Mouse (Mus musculus): ENCODE results near the gene Spata18.

Spata18 gene

DNA sequence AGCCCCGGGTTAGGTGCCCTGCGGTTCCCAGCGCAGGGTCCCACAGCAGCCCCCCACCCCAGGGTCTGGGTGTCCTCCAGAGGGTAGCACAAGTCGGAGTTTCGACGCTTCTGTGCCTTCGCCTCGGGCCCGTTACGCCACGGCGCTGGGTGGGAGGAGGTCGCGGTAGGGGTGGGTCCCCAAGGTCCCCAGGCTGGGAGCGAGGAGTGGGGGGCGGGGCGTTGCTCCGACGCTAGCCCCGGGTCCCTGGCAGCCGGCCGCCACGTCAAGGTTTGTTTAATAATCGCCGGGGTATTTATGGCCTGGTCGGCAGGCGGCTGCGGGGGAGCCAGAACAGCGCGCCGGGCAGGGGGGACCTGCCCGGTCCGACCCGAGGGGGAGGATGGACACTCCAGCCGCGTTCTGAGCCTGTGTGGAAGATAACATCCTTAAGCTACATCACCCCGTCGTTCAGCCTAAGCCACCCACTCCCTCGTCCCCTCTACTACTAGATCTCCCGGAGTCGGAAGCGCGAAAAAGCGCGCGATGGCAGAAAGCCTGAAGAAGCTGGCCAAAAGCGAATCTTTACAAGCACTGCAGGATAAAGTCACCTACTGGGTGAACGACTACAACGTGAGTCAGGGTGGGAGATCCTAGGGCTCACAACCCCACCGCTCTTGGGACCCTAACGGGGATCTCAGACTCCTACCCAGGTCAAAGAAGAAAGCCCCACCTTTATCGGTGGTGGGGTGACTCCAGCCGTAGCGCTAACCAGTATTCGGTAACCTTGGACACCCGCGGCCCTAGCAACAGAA lies at the start of gene Spata18:
TSS of gene Spata18 (plus strand) at position 319 of the 794 bp plus-strand sequence.
- DNase-seq (ENCODE audit: low read depth, low spot score), result no peak

DNA sequence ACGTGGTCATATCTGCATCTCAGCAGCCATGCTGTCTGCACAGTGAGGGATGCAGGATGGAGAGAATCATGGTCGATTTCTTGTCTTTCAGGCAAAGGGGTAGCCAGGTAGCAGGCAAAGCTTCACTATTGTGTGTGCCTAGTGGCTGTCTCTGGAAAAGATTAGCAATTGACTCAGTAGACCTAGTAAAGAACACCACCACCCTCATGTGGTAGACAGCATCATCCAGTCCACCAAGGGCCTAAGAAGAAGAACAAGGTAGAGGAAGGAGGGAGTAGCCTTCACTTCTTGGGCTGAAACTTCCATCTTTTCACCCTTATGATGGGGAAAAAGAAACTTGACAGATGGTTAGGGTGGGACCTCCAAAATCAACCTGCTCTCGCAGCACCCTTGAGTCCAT lies 48.3 kb upstream of the Spata18 start:
- DNase-seq (ENCODE audit: low read depth, low spot score), result no peak

DNA sequence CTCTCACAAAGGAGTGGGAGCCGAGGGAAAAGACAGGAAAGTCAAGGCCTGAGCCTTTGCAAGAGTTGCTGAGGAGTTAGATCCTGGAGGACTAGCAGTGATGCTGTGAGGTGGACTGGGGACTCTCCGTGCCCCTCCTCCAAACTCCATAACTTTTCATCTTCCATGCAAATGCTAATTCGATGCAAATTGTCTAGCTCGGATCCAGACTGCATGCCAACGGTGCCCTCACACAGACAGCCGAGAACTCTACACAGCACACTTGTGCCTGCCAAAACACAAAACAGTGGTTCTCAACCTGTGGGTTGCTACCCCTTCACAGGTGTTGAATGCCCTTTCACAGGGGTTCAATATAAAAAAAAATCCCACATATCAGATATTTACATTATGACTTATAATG lies 46.6 kb upstream of the Spata18 start:
- no peak for DNase-seq (ENCODE audit: low read depth, low spot score)

DNA sequence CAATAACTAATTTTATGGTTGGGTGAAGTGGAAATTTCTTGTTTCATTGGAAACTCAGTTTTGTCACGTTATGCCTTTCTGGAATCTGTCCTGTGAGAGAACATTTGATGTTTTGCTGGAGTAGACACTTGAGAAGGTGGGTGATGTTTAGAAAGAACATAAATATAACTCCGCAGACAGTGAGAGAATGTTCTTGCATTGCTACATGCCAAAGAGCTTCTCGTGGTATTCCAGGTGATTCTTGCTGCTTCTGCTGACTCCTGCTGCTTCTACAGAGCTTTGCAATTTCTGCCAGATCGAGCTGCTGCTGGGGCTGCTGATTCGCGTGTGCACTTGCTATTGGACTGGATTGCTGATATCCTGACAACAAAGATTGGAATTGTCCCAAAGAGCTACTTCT lies 46.2 kb upstream of the Spata18 start:
- DNase-seq (ENCODE audit: low read depth, low spot score), result no peak

DNA sequence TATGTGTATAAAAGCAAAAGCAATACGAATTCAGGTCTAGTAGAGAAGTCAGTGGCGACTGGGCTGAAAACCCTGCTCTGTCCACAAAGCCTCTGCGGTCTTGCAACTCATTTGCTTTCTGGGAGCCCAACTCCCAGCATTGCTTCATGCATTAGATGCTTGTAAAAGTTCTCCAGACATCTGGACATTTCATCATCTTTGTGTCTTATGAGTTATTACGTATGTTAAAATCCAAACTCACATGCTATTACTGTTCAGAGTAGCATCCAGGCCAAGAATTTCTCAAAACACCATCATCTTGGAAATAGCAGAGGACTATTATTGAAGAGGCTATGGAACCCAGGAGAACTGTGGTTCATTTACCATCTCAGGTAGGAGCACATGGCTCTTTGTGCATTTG lies 40.1 kb upstream of the Spata18 start:
- no peak for DNase-seq (ENCODE audit: low read depth, low spot score)

DNA sequence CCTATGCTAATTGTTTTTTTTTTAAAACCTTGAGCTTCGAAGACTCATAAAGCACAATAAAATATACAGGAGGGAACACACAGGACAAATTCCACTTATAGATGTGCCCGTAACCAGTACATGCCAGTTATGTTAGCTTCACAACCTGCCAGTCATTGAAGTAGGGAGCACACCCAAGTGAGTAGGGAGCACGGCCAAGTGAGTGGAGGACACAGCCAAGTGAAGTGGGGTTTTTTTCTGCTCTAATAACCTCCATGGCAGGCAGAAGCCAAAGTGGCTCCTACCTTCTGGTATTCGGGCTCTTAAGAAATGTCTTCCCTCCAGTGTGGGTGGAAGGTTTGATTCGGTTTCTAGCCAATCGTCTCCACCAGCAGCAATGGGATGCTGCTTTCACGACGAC lies 37.9 kb upstream of the Spata18 start:
- DNase-seq (ENCODE audit: low read depth, low spot score), result no peak

DNA sequence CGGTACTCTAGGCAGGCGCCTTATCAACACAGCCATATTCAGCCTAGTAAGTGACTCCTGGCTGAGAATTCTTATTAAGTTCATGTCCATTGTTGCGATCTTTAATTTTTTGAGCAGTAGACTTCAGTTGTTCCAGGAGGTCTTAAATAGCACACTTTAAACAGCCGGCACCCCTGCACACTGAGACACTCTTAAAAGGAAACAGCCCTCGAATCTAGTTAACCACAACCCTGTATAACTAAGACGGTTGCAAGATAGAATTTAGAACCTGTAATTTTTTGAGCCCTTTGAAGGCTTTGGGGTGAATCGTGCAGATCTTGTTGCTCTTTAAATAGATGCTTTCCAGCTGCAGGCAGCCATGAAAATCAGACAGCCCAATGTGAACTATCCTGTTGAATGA lies 36.0 kb upstream of the Spata18 start:
- DNase-seq (ENCODE audit: low read depth, low spot score), result no peak

DNA sequence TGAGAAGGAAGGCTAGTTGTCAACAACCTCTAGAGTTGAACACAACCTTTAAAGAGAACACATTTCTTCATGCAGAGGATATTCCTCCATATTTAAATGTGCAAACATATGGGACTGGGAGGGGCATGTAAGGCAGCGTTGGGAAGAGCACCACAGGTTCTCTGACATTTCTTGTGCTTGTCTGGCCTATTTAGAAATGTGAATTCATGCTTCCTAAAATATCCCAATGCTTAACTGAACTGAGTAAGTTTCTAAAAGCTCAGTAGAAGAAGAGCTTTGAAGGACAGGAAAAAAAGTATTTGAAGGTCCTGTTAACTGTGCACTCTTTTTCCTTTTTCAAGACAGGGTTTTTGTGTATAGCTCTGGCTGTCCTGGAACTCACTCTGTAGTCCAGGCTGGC lies 32.2 kb upstream of the Spata18 start:
- DNase-seq (ENCODE audit: low read depth, low spot score), result no peak

DNA sequence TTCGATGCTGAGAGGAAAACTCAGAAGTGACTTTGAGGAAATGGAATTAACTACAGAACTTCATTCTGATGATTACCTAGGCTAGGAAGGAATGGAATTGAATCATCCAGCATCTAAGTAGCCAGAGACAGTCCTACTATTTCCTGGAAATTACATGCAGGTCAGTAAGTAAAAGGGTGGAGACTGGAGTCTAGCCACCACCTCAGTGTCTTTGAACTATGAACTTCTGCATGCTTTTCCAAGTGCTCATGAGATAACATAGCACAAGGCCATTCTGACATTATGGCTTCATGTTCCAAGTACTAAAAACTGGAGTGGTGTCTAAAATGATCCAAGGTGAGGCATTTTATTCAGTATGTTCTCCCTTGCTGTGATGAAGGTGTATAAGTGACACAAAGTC lies 25.7 kb upstream of the Spata18 start:
- DNase-seq (ENCODE audit: low read depth, low spot score), result no peak

DNA sequence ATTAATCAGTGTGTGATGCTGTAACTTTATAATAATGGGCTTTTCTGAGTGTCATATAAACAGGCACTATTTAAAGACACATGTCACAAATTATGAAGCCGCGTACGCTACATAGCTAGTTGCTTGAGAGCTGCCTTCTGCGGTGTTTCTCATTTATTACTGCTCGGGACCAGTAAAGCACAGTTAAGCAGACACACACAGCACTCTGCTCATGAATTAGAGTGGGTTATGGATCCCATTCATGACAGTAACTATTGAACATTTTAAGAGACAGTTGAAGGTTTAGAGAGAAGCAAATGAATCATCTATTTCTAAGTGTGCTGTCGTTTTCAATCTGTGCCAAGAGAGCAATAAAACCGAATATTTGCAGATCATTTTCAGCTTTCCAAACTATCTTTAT lies 24.3 kb upstream of the Spata18 start:
- no peak for DNase-seq (ENCODE audit: low read depth, low spot score)

DNA sequence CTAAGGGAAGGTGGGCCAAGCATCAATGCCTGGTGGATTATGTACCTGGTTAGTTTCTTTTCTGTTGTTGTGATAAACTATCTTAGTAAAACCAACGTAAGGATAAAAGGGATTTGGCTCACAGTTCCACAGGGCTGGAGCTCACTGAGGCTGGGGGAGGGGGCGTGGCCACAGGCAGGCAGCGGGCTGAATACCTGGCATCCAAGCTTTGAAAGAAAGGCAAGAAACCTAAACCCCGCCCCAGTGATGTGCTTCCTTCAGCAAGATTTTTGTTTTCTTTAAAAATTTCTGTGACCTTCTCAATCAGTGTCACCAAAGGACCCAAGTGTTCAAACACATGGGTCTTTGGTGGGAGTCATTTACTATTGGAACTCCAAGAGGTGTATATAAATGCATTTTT lies 23.6 kb upstream of the Spata18 start:
- no peak for DNase-seq (ENCODE audit: low read depth, low spot score)

DNA sequence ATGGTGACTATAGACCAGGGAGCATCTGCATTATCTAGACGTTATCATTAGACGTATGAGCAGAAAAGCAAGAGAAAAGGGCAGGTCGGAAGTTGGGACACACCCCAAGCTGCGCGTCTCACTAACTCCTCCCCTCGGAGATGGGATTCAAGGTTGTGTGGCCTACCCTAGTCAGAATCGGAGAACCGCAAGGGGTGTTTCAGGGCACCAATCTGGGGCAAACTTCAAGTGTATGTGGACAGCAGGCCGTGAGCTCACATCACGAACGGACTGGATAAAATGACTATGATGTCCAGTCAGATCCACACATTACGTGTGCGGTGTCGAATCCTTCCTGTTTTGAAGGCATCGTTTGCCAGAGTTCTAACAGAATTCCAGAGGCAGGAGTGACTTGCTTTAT lies 23.2 kb upstream of the Spata18 start:
- no peak for DNase-seq (ENCODE audit: low read depth, low spot score)

DNA sequence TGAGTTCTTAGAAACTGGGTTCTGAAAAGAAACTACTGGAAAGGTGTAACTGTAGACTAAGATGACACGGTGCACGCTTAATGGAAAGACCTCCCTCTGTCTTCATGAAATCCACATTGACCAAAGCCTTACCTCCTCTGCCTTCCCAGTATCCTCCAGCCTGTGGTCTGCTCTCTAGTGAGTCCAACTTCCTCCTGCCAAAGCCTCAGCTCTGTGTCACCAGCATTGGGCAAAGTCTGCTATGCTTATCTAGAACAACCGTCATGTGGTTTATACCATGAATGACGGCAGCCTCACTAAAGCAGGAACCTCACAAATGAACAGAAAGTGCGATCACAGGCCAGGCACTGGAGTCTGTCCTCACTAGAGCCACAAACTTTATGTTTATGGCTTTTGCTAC lies 21.0 kb upstream of the Spata18 start:
- DNase-seq (ENCODE audit: low read depth, low spot score), result no peak

DNA sequence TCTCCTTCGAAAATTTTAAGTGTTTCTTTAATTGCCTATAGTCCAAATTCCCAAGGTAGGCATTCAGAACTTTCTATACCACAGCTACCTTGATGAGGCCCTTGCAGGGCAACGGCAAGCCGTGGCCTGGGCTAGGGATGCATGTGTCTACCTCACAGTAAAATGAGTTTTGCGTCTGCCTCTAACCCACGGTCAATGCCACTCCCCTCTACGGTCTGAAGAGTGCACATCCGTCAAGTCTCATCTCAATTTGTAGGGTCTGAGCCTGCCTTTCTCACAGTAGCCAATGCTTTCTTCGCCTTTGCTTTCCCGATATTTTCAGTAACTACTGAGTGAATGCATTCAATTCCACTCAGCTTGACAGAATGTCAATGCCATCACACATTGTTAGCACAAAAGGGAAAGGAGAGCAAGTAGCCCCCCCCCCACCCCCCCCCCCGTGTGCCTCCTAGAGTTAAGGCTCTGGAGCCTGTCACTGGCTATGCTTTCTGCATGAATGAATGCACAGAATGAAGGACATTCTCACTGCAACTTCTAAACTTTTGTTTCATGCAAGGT lies 20.1 kb upstream of the Spata18 start:
- no peak for DNase-seq (ENCODE audit: low read depth, low spot score)

DNA sequence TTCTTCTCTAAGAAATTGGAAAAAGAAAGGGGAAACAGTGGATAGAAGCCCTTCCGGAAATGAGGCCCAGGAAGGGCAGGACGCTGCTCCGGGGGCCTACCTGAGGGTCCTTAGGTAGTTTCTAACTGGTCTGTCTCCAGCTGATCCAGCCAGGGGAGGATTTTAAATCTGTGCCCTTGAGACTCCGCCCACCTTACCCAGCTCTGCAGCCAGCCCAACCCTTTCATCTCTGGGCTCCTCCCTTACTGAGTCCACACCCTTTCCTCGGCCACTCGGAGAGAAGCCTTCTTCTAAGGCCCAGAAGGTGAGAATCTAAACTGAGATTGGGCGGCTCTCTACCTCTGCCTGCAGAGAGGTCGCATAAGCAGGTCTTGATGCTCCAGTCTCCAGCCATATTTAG lies 18.9 kb upstream of the Spata18 start, which contains the start of gene Lrrc66:
TSS of gene Lrrc66 (minus strand) at position 236 of the 400 bp plus-strand sequence.
- DNase-seq (ENCODE audit: low read depth, low spot score), result no peak

DNA sequence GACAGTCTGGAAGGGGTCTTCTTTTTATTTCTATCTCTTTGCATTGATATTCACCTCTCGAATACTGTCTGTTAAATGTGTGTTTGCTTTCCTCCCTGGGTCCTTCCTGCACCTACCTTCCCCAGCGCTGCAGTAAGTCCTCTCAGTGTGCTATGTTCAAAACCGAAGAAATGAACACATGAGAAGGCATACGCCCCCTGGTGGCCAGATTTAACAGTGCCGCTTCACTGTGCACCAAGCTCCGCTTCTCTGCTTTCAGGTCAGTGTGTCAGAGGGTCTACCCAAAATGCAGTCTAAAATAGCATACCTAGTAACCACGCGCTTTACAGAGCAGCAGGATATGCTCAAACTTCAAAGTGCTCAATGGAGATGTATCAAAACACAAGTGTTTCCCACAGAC lies 18.0 kb upstream of the Spata18 start:
- peak; percentile 65 for DNase-seq (ENCODE audit: low read depth, low spot score)

DNA sequence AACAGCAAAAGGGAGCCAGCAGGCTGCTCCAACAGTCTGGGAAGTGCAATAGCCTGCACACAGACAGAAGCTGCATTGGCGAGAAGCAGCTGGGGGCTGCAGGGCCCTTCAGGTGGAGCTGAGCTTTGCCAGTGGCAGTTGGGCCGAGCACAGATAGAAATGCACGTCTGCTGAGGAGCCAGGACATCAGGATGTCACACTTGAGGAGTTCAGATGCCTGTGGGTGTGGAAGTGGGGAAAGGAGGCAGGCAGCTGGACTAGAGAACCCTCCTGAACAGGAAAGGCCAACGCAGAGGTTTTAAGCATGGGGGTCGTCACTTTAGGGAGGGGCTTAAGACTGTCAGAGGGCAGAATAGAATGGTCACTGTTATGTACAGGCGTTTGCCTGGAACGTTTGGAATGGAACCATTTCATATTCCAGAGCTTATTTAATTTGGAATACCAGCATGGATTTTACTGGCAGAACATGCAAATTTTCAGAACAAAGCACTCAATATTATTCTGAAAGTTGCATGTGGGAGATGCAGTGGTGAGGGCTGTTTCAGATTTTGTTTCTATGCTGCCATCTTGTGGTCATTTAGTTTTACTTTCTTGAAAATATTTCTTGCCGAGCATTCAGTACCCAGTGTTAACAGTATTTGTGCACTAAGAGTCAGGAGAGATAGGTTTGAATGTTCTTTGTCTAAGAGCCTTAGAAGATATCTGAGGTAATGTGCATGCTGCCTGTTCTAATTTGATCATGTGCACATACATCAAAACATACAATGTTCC lies 13.7 kb upstream of the Spata18 start:
- peak; percentile 71 for DNase-seq (ENCODE audit: low read depth, low spot score)

DNA sequence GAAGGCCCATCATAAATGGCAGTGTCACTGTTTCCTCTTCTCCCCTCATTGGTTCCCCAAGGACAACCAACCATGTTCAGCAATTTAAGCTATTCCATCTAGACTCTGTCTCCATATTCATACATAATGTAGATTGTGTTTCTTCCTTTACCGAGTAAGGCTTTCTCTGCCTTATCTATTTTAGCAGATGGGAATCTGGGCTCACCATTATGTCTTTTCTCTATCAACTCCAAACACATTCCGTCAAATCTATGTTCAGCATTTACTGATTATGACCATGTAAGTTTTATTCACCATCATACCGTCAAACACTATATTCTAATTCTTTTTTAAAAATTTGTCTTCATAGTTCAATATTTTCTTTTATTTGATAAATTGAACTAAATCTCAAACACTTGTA lies 10.1 kb upstream of the Spata18 start:
- DNase-seq (ENCODE audit: low read depth, low spot score), result no peak

DNA sequence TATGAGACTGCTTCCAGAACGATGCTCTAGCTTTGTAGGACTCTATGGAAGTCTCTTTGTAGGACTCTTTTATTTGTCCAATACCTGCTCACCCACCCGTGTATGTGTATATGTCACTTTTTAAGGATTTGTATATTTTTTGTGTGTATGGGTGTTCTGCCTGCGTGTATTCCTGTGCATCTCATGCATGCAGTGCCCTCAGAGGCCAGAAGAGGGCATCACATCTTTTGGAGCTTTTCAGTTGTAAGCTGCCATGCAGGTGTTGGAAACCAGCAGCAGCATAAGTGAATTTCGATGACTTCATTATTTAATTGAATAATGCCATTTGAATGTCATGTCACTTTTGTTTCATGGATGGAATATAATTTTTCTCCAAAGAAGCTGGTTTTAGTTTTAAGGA lies 9.1 kb upstream of the Spata18 start:
- peak; percentile 67 for DNase-seq (ENCODE audit: low read depth, low spot score)

DNA sequence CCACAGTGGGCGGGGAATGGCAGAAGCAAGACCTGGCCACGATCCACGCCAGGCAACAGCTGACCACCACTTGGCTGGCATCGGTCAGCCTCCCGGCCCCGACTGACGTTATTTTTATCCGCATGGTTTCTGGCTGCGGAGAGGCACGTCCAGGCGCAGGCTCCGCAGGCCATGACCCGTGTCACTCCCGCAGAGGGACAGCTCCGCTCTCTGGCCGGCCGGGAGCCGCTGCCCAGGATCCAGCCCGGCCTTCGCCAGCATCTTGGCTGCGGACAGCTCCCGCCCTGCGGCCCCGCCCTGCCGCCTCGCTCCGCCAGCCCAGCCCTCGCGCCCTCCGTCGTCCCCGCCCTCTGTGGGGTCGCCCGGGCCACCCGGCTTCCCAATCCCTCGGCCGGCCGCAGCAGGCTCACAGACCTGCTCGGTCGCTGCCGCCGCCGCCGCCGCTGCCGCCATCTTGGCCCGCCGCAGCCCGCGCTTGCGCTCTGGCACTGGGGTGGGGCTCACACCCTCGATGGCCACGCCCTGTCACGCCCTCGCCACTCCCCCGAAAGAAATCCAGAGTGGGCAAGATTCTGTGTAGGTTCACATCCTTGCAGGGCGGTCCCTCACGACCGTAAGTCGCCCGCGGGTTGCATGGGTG lies 3.8 kb upstream of the Spata18 start, which contains the start of gene Sgcb:
TSS of gene Sgcb (minus strand) at position 530 of the 640 bp plus-strand sequence.
- DNase-seq (ENCODE audit: low read depth, low spot score), result peak; percentile 83

DNA sequence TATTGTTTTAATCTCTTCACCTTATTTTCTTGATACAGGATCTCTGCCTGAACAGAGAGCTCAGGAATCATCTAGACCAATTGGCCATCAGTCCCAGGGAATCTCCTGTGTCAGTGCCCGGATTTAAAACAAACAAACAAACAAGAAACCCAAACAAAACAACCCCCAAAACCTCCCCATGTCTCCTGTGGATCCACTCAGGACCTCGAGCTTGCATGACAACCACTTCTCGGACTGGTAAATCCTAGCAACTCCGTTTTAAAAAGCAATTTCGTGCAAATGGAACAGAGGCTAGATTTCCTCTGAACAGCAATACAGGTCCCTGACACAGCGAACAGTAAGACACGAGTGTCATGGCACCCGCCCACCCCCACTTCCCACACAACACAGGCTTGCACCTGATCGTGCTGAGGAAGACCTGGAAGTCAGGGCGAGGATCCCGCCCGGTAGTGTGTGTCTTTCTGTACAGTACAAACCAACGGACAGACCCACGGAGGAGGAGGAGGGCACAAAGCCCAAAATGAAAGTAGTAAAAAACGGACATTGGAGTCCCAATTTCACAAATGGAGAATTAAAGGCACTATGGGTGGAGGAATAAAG lies 714 bp upstream of the Spata18 start:
- no peak for DNase-seq (ENCODE audit: low read depth, low spot score)

DNA sequence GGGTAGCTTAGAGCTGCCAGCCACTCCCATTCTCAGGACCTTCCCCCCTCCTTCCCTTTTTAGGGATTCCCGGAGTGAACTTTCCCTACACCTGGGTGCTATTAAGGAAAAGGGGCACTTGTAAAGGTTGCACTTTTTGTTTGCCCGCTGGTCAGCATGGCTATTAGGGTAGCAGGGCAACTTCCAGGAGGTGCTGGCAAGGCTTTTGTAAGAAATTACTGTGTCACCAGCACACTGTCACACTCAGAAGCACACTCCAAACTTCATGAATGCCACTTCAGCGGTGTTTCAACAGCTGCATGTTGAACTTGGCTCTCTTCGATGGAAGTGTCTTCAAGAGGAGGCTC lies 649 bp downstream of the Spata18 start:
- DNase-seq (ENCODE audit: low read depth, low spot score), result no peak
